Mouse (Mus musculus) neural tube, embryonic 15.5 days (tissue): ENCODE measurements at regions not wholly inside any gene's neighbourhood (a gene's known extent, or its start where the extent isn't known, plus 50 kb on each side); places are given as distances from the start of the nearest gene placed in this dataset.

ENCODE experiments used
- ATAC-seq: fragments of 200-750 bp; cut with Nextera tagmentation; 2 replicates; pipeline ENCODE4 v1.8.0; 2017; ENCODE audit warnings: mild to moderate bottlenecking, moderate TSS enrichment, moderate library complexity; ENCODE audit not compliant: low FRiP score
- H3K27ac ChIP-seq: fragments of 300-500 bp; sonication (generic); replicated peaks from 2 replicates; pipeline ENCODE4 v1.5.1; 2015; ENCODE audit warnings: mild to moderate bottlenecking, inconsistent platforms
- H3K27me3 ChIP-seq: fragments of 300-500 bp; sonication (generic); replicated peaks from 2 replicates; pipeline ENCODE4 v1.6.1; 2015; ENCODE audit warnings: inconsistent platforms
- H3K36me3 ChIP-seq: fragments of 300-500 bp; sonication (generic); 2 replicates; pipeline ENCODE4 v1.6.1; 2015; ENCODE audit warnings: inconsistent platforms
- H3K4me1 ChIP-seq: fragments of 300-500 bp; sonication (generic); 2 replicates; pipeline ENCODE4 v1.6.1; 2015; ENCODE audit warnings: inconsistent platforms
- H3K4me2 ChIP-seq: fragments of 300-500 bp; sonication (generic); 2 replicates; pipeline ENCODE4 v1.6.1; 2015; ENCODE audit warnings: inconsistent platforms, mild to moderate bottlenecking, moderate library complexity
- H3K4me3 ChIP-seq: fragments of 300-500 bp; sonication (generic); replicated peaks from 2 replicates; pipeline ENCODE4 v1.5.1; 2015; ENCODE audit warnings: mild to moderate bottlenecking, inconsistent platforms
- H3K9ac ChIP-seq: fragments of 300-500 bp; sonication (generic); replicated peaks from 2 replicates; pipeline ENCODE4 v1.6.1; 2015; ENCODE audit warnings: mild to moderate bottlenecking, inconsistent platforms
- H3K9me3 ChIP-seq: fragments of 300-500 bp; sonication (generic); replicated peaks from 2 replicates; pipeline ENCODE4 v1.6.1; 2016; ENCODE audit warnings: inconsistent platforms
- WGBS: fragments of 180-500 bp; shearing (Covaris S2); methylation state at CpG from one replicate; pipeline ENCODE4 v1.1.7; 2015; ENCODE audit warnings: mixed read lengths; 5-methylcytosine and 5-hydroxymethylcytosine counted together

GRCm38 (mm10) chr19:56231849-56232248 lies 55.1 kb upstream of the Habp2 start:
- ATAC-seq: no peak
- H3K4me3 ChIP-seq: no peak overlapping the region
- 0 out of 2 replicates have a peak, but pooled peaks cover 4% of the 10 kb centered on the region for H3K4me1 ChIP-seq
- no peaks in the 10 kb centered on the region for H3K27me3 ChIP-seq
- 0 out of 2 replicates have a peak overlapping the region, but pooled peaks have one; percentile 1 for H3K4me2 ChIP-seq
- H3K9ac ChIP-seq: no peak overlapping the region
- WGBS: 40% methylated on average over 9 of the region's 9 CpGs
- H3K27ac ChIP-seq: no peak overlapping the region
- no peaks in the 10 kb centered on the region for H3K36me3 ChIP-seq
- no peaks in the 10 kb centered on the region for H3K9me3 ChIP-seq

GRCm38 (mm10) chr19:56232269-56232668 lies 54.7 kb upstream of the Habp2 start:
- Histone ChIP-seq H3K4me1 (0 out of 2 replicates have a peak, but pooled peaks cover 4% of the 10 kb centered on the region), H3K9me3 (no peaks in the 10 kb centered on the region), H3K27me3 (no peaks in the 10 kb centered on the region), H3K27ac (no peak overlapping the region), H3K36me3 (no peaks in the 10 kb centered on the region), H3K4me2 (0 out of 2 replicates have a peak overlapping the region, but pooled peaks have one; percentile 1), H3K4me3 (no peak overlapping the region), H3K9ac (no peak overlapping the region)
- WGBS: 50% methylated on average over 7 of the region's 7 CpGs
- ATAC-seq: no peak

- H3K27me3 ChIP-seq: no peaks in the 10 kb centered on the region
- no peak overlapping the region for H3K9ac ChIP-seq
- H3K9me3 ChIP-seq: no peaks in the 10 kb centered on the region
- H3K36me3 ChIP-seq: no peaks in the 10 kb centered on the region
- ATAC-seq: no peak
- WGBS: 98% methylated on average over 5 of the region's 5 CpGs
- H3K4me3 ChIP-seq: no peak overlapping the region
- 0 out of 2 replicates have a peak, but pooled peaks cover 4% of the 10 kb centered on the region for H3K4me1 ChIP-seq
- H3K27ac ChIP-seq: no peak overlapping the region
- no peak overlapping the region for H3K4me2 ChIP-seq
Observed at GRCm38 (mm10) chr19:56232950-56233349, 54.0 kb upstream of the Habp2 start.

GRCm38 (mm10) chr19:56235040-56235439 lies 51.9 kb upstream of the Habp2 start:
- WGBS: 69% methylated on average over 2 of the region's 2 CpGs
- no peaks in the 10 kb centered on the region for H3K36me3 ChIP-seq
- H3K4me1 ChIP-seq: 0 out of 2 replicates have a peak, but pooled peaks cover 4% of the 10 kb centered on the region
- H3K27ac ChIP-seq: no peak overlapping the region
- ATAC-seq: no peak
- no peak overlapping the region for H3K4me2 ChIP-seq
- H3K9me3 ChIP-seq: no peaks in the 10 kb centered on the region
- no peaks in the 10 kb centered on the region for H3K27me3 ChIP-seq
- no peak overlapping the region for H3K9ac ChIP-seq
- no peak overlapping the region for H3K4me3 ChIP-seq
